ENCODE assay signal across 9 mouse cellular contexts in genomic region chr2:22985973-22986657, GRCm38 (mm10). TPM values are rescaled to one million over a fixed set of nuclear protein-coding genes. Genes with fewer than 3 reads are reported as not detected.
DNase-seq lines count a peak whose midpoint lies in the region; ATAC-seq and TF ChIP-seq lines count a peak whose summit lies in the region.
"Had no signal": no experiment of that assay in that cellular context is flagged by ENCODE, and none has a peak within 500 bp of the region (broad histone marks: within the 10 kb centered on the region; RNA-seq: fewer than 3 reads in every experiment).

No protein-coding gene starts in this region.

- intact Hi-C loops in gastrocnemius, adult 2 months (cut with DNase I) = no loop called here
- intact Hi-C loops in gastrocnemius, postnatal 36 days (cut with DNase I) = no loop called here

- H3K27ac ChIP-seq in gastrocnemius, adult 2 months = peak overlapping the region; percentile 16; the same call in 1 of the 2 replicates
- H3K27ac ChIP-seq in midbrain, embryonic 16.5 days (ENCODE audit: low read length) = peak overlapping the region; percentile 59
- no peak overlapping the region for H3K27ac ChIP-seq in midbrain, embryonic 10.5 days (replicated peaks)
- peak overlapping the region; percentile 53 for H3K27ac ChIP-seq in embryonic facial prominence, embryonic 15.5 days (replicated peaks)
- 0 out of 2 replicates have a peak overlapping the region, but pooled peaks have one; percentile 6 for H3K27ac ChIP-seq in neural tube, embryonic 14.5 days (ENCODE audit: low read depth, low read length)

- WGBS in midbrain, embryonic 16.5 days = 47% methylated on average over 2 of the region's 2 CpGs
- WGBS in midbrain, embryonic 10.5 days = 68% methylated on average over 2 of the region's 2 CpGs
- WGBS in embryonic facial prominence, embryonic 15.5 days = 55% methylated on average over 2 of the region's 2 CpGs
- WGBS in neural tube, embryonic 14.5 days = 44% methylated on average over 2 of the region's 2 CpGs

- no peak overlapping the region for H3K4me3 ChIP-seq in gastrocnemius, adult 2 months
- H3K4me3 ChIP-seq in midbrain, embryonic 16.5 days (ENCODE audit: low read depth, low read length) = no peak overlapping the region
- no peak overlapping the region for H3K4me3 ChIP-seq in midbrain, embryonic 10.5 days
- H3K4me3 ChIP-seq in embryonic facial prominence, embryonic 15.5 days (replicated peaks) = no peak overlapping the region
- no peak overlapping the region for H3K4me3 ChIP-seq in neural tube, embryonic 14.5 days (ENCODE audit: low read depth, low read length)

- no peak overlapping the region for H3K9ac ChIP-seq in midbrain, embryonic 16.5 days (ENCODE audit: low read depth, low read length)
- no peak overlapping the region for H3K9ac ChIP-seq in embryonic facial prominence, embryonic 15.5 days
- no peak overlapping the region for H3K9ac ChIP-seq in neural tube, embryonic 14.5 days (replicated peaks; ENCODE audit: low read depth, low read length)

- no peaks in the 10 kb centered on the region for H3K9me3 ChIP-seq in midbrain, embryonic 16.5 days (replicated peaks; ENCODE audit: control insufficient read depth, low read length, poor library complexity, severe bottlenecking)
- no peaks in the 10 kb centered on the region for H3K9me3 ChIP-seq in midbrain, embryonic 10.5 days (replicated peaks)
- no peaks in the 10 kb centered on the region for H3K9me3 ChIP-seq in embryonic facial prominence, embryonic 15.5 days (replicated peaks)
- no peaks in the 10 kb centered on the region for H3K9me3 ChIP-seq in neural tube, embryonic 14.5 days (ENCODE audit: control insufficient read depth, low read length)

- no peak overlapping the region for H3K4me2 ChIP-seq in midbrain, embryonic 16.5 days (ENCODE audit: low read length)
- H3K4me2 ChIP-seq in embryonic facial prominence, embryonic 15.5 days (replicated peaks) = no peak overlapping the region
- H3K4me2 ChIP-seq in neural tube, embryonic 14.5 days (ENCODE audit: low read depth, low read length) = no peak overlapping the region

- peaks cover 5% of the 10 kb centered on the region for H3K4me1 ChIP-seq in midbrain, embryonic 16.5 days (ENCODE audit: control insufficient read depth, insufficient read depth, low read length)
- H3K4me1 ChIP-seq in midbrain, embryonic 10.5 days = no peaks in the 10 kb centered on the region
- no peaks in the 10 kb centered on the region for H3K4me1 ChIP-seq in embryonic facial prominence, embryonic 15.5 days
- no peaks in the 10 kb centered on the region for H3K4me1 ChIP-seq in neural tube, embryonic 14.5 days (ENCODE audit: control insufficient read depth, insufficient read depth, low read length)

- peak; percentile 61; the same call in 1 of the 2 replicates for ATAC-seq in midbrain, embryonic 16.5 days
- ATAC-seq in embryonic facial prominence, embryonic 15.5 days (ENCODE audit: insufficient number of reproducible peaks, low FRiP score, low TSS enrichment, low read depth) = no peak
- ATAC-seq in neural tube, embryonic 14.5 days (ENCODE audit: low read depth) = no peak

- no peaks in the 10 kb centered on the region for H3K36me3 ChIP-seq in midbrain, embryonic 16.5 days (ENCODE audit: control insufficient read depth, insufficient read depth, low read length)
- H3K36me3 ChIP-seq in midbrain, embryonic 10.5 days = no peaks in the 10 kb centered on the region
- H3K36me3 ChIP-seq in embryonic facial prominence, embryonic 15.5 days = no peaks in the 10 kb centered on the region
- H3K36me3 ChIP-seq in neural tube, embryonic 14.5 days (ENCODE audit: control insufficient read depth, insufficient read depth, low read length) = no peaks in the 10 kb centered on the region

- TF ChIP-seq CTCF in gastrocnemius, adult 2 months (IDR thresholded peaks at IDR 0.05) = no peak

- no peaks in the 10 kb centered on the region for H3K27me3 ChIP-seq in midbrain, embryonic 16.5 days (ENCODE audit: control insufficient read depth, insufficient read depth, low read depth, low read length)
- H3K27me3 ChIP-seq in midbrain, embryonic 10.5 days (ENCODE audit: low read depth, poor library complexity, severe bottlenecking) = no peaks in the 10 kb centered on the region
- no peaks in the 10 kb centered on the region for H3K27me3 ChIP-seq in embryonic facial prominence, embryonic 15.5 days
- H3K27me3 ChIP-seq in neural tube, embryonic 14.5 days (ENCODE audit: control insufficient read depth, insufficient read depth, low read length) = no peaks in the 10 kb centered on the region

- no peak for DNase-seq in gastrocnemius, adult 2 months
- no peak for DNase-seq in gastrocnemius, postnatal 36 days
- no peak for DNase-seq in midbrain, embryonic 10.5 days (ENCODE audit: low spot score)
- DNase-seq in urinary bladder, adult 2 months (ENCODE audit: low spot score) = no peak
- no peak for DNase-seq in urinary bladder, postnatal 36 days (ENCODE audit: low spot score in 2 of 2)
- DNase-seq: heart, adult 11 months had no signal

RNA-seq across cellular contexts. Expression of gene Abi1, which starts 53.9 kb away (rescaled TPM):
- 10 to 100 TPM; 17.3 to 18.9 TPM for total RNA-seq in gastrocnemius, adult 2 months (2021)
- 10 to 100 TPM; 14.6 to 15.7 TPM for total RNA-seq in gastrocnemius, postnatal 36 days (2021)
- polyA plus RNA-seq in midbrain, embryonic 16.5 days (2015; fragmentation: Nextera tagmentation; extraction: Ambion mirVana) = 66.1 and 71.2 TPM in 2 replicates
- polyA plus RNA-seq in midbrain, embryonic 10.5 days (2016; fragmentation: Nextera tagmentation; extraction: Ambion mirVana) = 32.2 and 36.0 TPM in 2 replicates
- 51.8 and 53.9 TPM in 2 replicates for polyA plus RNA-seq in embryonic facial prominence, embryonic 15.5 days (2015; fragmentation: Nextera tagmentation; extraction: Ambion mirVana)
- 58.9 and 64.8 TPM in 2 replicates for polyA plus RNA-seq in neural tube, embryonic 14.5 days (2014; fragmentation: Nextera tagmentation; extraction: Ambion mirVana)
- polyA plus RNA-seq in urinary bladder, adult 2 months (2012; rRNA removed) = 73.1 and 88.4 TPM in 2 replicates
